Mouse (Mus musculus) spleen, adult 2 months (tissue): ENCODE measurements around the gene Ccdc92b. TPM values are rescaled to one million over a fixed set of nuclear protein-coding genes. Genes with fewer than 3 reads are reported as not detected.

ENCODE experiments used
- DNase-seq, 2 experiments: peaks; one replicate each; pipeline versions ENCODE4 v3.0.0 to v3.0.0-alpha.2; 2012 to 2021; ENCODE audit warnings: low spot score in 2 of 2, low read depth in 1 of 2
- H3K27ac ChIP-seq: fragments of 200-500 bp; 2 replicates; pipeline ENCODE4 v1.5.1; 2012; ENCODE audit warnings: low read length, inconsistent platforms; ENCODE audit not compliant: insufficient read depth
- H3K27me3 ChIP-seq: fragments of 200-500 bp; 2 replicates; pipeline ENCODE4 v1.6.1; 2012; ENCODE audit warnings: mild to moderate bottlenecking, moderate library complexity, low read length, inconsistent platforms; ENCODE audit not compliant: control insufficient read depth, insufficient read depth
- H3K36me3 ChIP-seq: fragments of 200-500 bp; 2 replicates; pipeline ENCODE4 v1.6.1; 2012; ENCODE audit warnings: mild to moderate bottlenecking, low read length, inconsistent platforms; ENCODE audit not compliant: control insufficient read depth, insufficient read depth
- H3K4me1 ChIP-seq: fragments of 200-500 bp; 2 replicates; pipeline ENCODE4 v1.6.1; 2011; ENCODE audit warnings: inconsistent platforms; ENCODE audit not compliant: control insufficient read depth, insufficient read depth, insufficient read length
- H3K4me3 ChIP-seq: fragments of 200-500 bp; 2 replicates; pipeline ENCODE4 v1.5.1; 2011; ENCODE audit warnings: mild to moderate bottlenecking, inconsistent platforms; ENCODE audit not compliant: insufficient read depth, insufficient read length; ENCODE audit errors: extremely low read depth
- CTCF ChIP-seq: fragments of 200-500 bp; IDR thresholded peaks from 2 replicates; pipeline ENCODE4 v1.5.1; 2011; ENCODE audit warnings: mild to moderate bottlenecking, inconsistent platforms; ENCODE audit not compliant: insufficient read depth, insufficient read length, insufficient replicate concordance; ENCODE audit errors: extremely low read depth
- POLR2A ChIP-seq: fragments of 200-500 bp; IDR thresholded peaks from 2 replicates; pipeline ENCODE4 v1.6.1; 2011; ENCODE audit warnings: low read depth, low read length, inconsistent platforms
- WGBS: fragments of 180-500 bp; shearing (Covaris S2); methylation state at CpG from one replicate; pipeline ENCODE4 v1.1.7; 2018; 5-methylcytosine and 5-hydroxymethylcytosine counted together
- polyA plus RNA-seq: library from polyadenylated mRNA; depleted of rRNA; stranded (reverse); fragments of >200 nt; gene quantifications from 2 replicates; pipeline ENCODE4 v1.2.3, GENCODE M21; 2012; rRNA removed

Gene Ccdc92b
- polyA plus RNA-seq, 1 experiment, result 3.1 TPM

- no peak for DNase-seq
- Histone ChIP-seq H3K4me1 (no peaks in the 10 kb centered on the region; the same call in 1 of the 2 replicates), H3K27ac (no peak overlapping the region), H3K4me3 (no peak overlapping the region), H3K27me3 (no peaks in the 10 kb centered on the region), H3K36me3 (peaks cover 37% of the 10 kb centered on the region)
- TF ChIP-seq POLR2A (no peak), CTCF (no peak)
Observed at GRCm38 (mm10) chr11:74670151-74670550, 50.7 kb downstream of the Ccdc92b start.

- no peak for DNase-seq
- TF ChIP-seq CTCF (no peak), POLR2A (no peak)
- peaks cover 30% of the 10 kb centered on the region for H3K36me3 ChIP-seq
- no peak overlapping the region for H3K27ac ChIP-seq
- no peaks in the 10 kb centered on the region for H3K27me3 ChIP-seq
- 95% methylated on average over 1 of the region's 1 CpGs for WGBS
- no peaks in the 10 kb centered on the region; the same call in 1 of the 2 replicates for H3K4me1 ChIP-seq
- H3K4me3 ChIP-seq, result no peak overlapping the region
Observed at GRCm38 (mm10) chr11:74671013-74671412, 51.6 kb downstream of the Ccdc92b start.

GRCm38 (mm10) chr11:74671839-74672238, 52.4 kb downstream of the Ccdc92b start:
- 90% methylated on average over 5 of the region's 5 CpGs for WGBS

GRCm38 (mm10) chr11:74672901-74673513, 53.6 kb downstream of the Ccdc92b start:
- WGBS, result 79% methylated on average over 6 of the region's 6 CpGs
- no peak for DNase-seq
- Histone ChIP-seq H3K27ac (no peak overlapping the region), H3K27me3 (no peaks in the 10 kb centered on the region), H3K36me3 (peaks cover 19% of the 10 kb centered on the region), H3K4me3 (no peak overlapping the region), H3K4me1 (no peaks in the 10 kb centered on the region; the same call in 1 of the 2 replicates)
- no peak for TF ChIP-seq CTCF
- TF ChIP-seq POLR2A, result no peak

More at GRCm38 (mm10) chr11:74671839-74672238, 52.4 kb downstream of the Ccdc92b start:
- Histone ChIP-seq H3K36me3 (peaks cover 28% of the 10 kb centered on the region), H3K4me1 (no peaks in the 10 kb centered on the region; the same call in 1 of the 2 replicates), H3K27ac (no peak overlapping the region), H3K4me3 (no peak overlapping the region), H3K27me3 (no peaks in the 10 kb centered on the region)
- TF ChIP-seq CTCF (no peak), POLR2A (no peak)
- no peak for DNase-seq

GRCm38 (mm10) chr11:74673561-74673960, 54.2 kb downstream of the Ccdc92b start:
- 76% methylated on average over 1 of the region's 1 CpGs for WGBS
- Histone ChIP-seq H3K4me3 (no peak overlapping the region), H3K27ac (no peak overlapping the region), H3K4me1 (no peaks in the 10 kb centered on the region; the same call in 1 of the 2 replicates), H3K36me3 (peaks cover 22% of the 10 kb centered on the region), H3K27me3 (no peaks in the 10 kb centered on the region)
- no peak for DNase-seq
- TF ChIP-seq CTCF (no peak), POLR2A (no peak)

- DNase-seq, result no peak
- WGBS, result 97% methylated on average over 8 of the region's 8 CpGs
- H3K27ac ChIP-seq, result no peak overlapping the region
- peaks cover 25% of the 10 kb centered on the region for H3K36me3 ChIP-seq
- no peaks in the 10 kb centered on the region for H3K27me3 ChIP-seq
- no peak for TF ChIP-seq CTCF
- no peak for TF ChIP-seq POLR2A
- no peak overlapping the region for H3K4me3 ChIP-seq
- H3K4me1 ChIP-seq, result no peaks in the 10 kb centered on the region; the same call in 1 of the 2 replicates
Observed at GRCm38 (mm10) chr11:74674713-74675112, 55.3 kb downstream of the Ccdc92b start.

GRCm38 (mm10) chr11:74675156-74675555, 55.8 kb downstream of the Ccdc92b start:
- Histone ChIP-seq H3K36me3 (peaks cover 28% of the 10 kb centered on the region), H3K4me1 (no peaks in the 10 kb centered on the region; the same call in 1 of the 2 replicates), H3K27me3 (no peaks in the 10 kb centered on the region), H3K4me3 (no peak overlapping the region), H3K27ac (no peak overlapping the region)
- TF ChIP-seq CTCF, result no peak
- no peak for TF ChIP-seq POLR2A
- 92% methylated on average over 4 of the region's 4 CpGs for whole genome bisulfite sequencing
- no peak for DNase-seq

Other genes with a start within 250 kb of the Ccdc92b start
- gene Rap1gap2, start 8.7 kb upstream of the Ccdc92b start, polyA plus RNA-seq, result 11.3 and 13.2 TPM in 2 replicates
- 24.7 and 27.6 TPM in 2 replicates for gene Cluh, start 29.9 kb downstream of the Ccdc92b start, polyA plus RNA-seq
- gene Pafah1b1, start 105.1 kb downstream of the Ccdc92b start, polyA plus RNA-seq, result 9.0 and 10.0 TPM in 2 replicates
- gene Mettl16, start 151.2 kb downstream of the Ccdc92b start, polyA plus RNA-seq, result 3.2 and 3.9 TPM in 2 replicates
- gene Mnt, start 211.3 kb downstream of the Ccdc92b start, polyA plus RNA-seq, result 25.2 and 31.8 TPM in 2 replicates